Mouse (Mus musculus): ENCODE results near the gene Sdsl. TPM values are rescaled to one million over a fixed set of nuclear protein-coding genes. Genes with fewer than 3 reads are reported as not detected.

Sdsl gene
- polyA plus RNA-seq, 1 experiment from 2014 or later, result 18.5 TPM

DNA sequence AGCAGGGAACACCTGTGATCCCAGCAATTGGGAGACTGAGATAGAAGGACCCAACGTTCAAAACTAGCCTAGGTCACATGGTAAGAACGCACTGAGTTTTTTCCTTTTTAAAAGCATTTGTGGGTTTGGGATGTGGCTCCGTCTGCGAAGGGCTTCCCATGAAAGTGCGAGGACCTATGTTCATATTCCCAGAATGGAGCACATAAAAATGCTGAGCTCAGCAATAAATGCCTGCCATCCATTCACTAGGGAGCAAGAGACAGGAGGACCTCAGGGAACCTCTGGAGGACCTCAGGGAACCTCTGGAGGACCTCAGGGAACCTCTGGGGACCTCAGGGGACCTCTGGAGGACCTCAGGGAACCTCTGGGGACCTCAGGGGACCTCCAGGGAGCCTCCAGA is 5.4 kb upstream of the Sdsl start:
- CTCF ChIA-PET, result no interaction called here

DNA sequence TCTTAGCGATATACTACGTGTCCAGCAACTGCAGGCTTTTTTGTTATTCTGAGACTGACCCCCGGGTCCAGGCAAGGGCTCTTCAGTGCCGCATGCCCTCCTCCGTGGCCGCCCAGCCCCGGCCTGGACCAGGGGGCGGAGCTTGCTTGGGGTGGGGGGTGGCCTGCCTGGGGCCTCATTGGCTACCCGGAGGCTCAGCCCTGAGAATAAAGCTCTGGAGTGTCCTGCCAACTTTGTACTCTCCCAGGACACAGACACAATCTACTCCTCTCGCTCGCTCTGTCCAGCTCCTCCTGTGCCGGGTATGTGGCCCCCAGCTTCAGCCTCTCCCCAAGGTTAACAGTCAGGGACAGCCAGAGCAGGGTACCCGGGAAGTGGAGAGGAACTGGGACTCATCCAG is 3.7 kb upstream of the Sdsl start, which contains the start of gene Sds:
Gene Sds, plus strand, starts transcription at position 231 of the 400 bp plus-strand sequence.
- ATAC-seq (no peak), DNase-seq (ENCODE audit: low read depth, low spot score) (no peak)
- POLR2A ChIA-PET, result no interaction called here
- TF ChIP-seq CTCF (IDR thresholded peaks at IDR 0.05), result no peak
- H3K27me3 ChIP-seq, result peaks cover 4% of the 10 kb centered on the region
- CTCF ChIA-PET, result interaction anchor here (1.0 kb wide), 1 partner anchor 12 kb away, joined by 3 read pairs; no protein-coding TSS in a partner anchor
- in situ Hi-C loops (cut with MboI; ENCODE audit: low pct_unique_long_range_greater_than_20kb), result no loop called here

More for the DNA sequence above, 5.4 kb upstream of the Sdsl start:
- POLR2A ChIA-PET, result interaction anchor here (0.8 kb wide), 1 partner anchor 9 kb away, joined by 3 read pairs; no protein-coding TSS in a partner anchor
- in situ Hi-C loops (cut with MboI; ENCODE audit: low pct_unique_long_range_greater_than_20kb), result no loop called here
- ATAC-seq (no peak), DNase-seq (ENCODE audit: low read depth, low spot score) (no peak)
- no peak for TF ChIP-seq CTCF (IDR thresholded peaks at IDR 0.05)
- no peaks in the 10 kb centered on the region for H3K27me3 ChIP-seq

DNA sequence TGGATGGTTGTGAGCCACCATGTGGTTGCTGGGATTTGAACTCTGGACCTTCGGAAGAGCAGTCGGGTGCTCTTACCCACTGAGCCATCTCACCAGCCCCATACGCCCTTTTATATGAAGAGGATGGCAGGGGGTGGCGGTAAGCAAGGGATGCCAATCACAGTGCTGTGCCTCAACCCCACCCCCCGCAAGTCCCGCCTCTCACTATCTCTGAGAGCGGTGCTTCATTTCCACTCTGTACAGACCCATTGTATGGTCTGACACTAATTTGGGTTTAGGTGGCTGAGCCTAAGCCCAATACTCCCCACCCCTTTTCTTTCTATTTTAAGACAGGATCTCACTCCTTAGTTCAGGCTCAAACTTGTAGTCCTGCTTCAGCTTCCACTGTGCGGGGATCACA is 3.3 kb upstream of the Sdsl start:
- H3K27me3 ChIP-seq, result peaks cover 4% of the 10 kb centered on the region
- POLR2A ChIA-PET, result no interaction called here
- CTCF ChIA-PET, result interaction anchor here (1.0 kb wide), 1 partner anchor 12 kb away, joined by 3 read pairs; no protein-coding TSS in a partner anchor

DNA sequence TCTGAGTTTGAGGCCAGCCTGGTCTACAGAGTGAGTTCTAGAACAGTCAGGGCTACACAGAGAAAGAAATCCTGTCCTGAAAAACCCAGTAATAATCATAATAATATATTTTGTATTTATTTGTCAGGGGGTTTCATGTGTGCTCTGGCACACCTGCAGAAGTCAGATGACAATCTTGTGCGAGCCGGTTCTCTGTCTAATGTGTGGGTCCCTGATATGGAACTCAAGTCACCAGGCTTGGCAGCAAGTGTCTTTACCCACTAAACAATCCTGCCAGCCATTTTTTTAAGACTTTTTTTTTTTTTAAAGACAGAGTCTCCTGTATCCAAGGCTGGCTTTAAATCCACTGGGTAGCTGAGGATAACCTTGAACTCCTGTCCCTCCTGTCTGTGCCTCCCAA is 751 bp upstream of the Sdsl start:
- in situ Hi-C loops (cut with MboI; ENCODE audit: low pct_unique_long_range_greater_than_20kb), result no loop called here
- ATAC-seq (no peak), DNase-seq (ENCODE audit: low read depth, low spot score) (no peak)
- CTCF ChIA-PET, result interaction anchor here (1.2 kb wide), 1 partner anchor 15 kb away, joined by 3 read pairs; no protein-coding TSS in a partner anchor
- H3K27me3 ChIP-seq, result peaks cover 4% of the 10 kb centered on the region
- POLR2A ChIA-PET, result no interaction called here
- no peak for TF ChIP-seq CTCF (IDR thresholded peaks at IDR 0.05)

More for the DNA sequence above, 3.3 kb upstream of the Sdsl start:
- in situ Hi-C loops (cut with MboI; ENCODE audit: low pct_unique_long_range_greater_than_20kb), result no loop called here
- ATAC-seq, result no peak
- no peak for DNase-seq (ENCODE audit: low read depth, low spot score)
- TF ChIP-seq CTCF (IDR thresholded peaks at IDR 0.05), result no peak

DNA sequence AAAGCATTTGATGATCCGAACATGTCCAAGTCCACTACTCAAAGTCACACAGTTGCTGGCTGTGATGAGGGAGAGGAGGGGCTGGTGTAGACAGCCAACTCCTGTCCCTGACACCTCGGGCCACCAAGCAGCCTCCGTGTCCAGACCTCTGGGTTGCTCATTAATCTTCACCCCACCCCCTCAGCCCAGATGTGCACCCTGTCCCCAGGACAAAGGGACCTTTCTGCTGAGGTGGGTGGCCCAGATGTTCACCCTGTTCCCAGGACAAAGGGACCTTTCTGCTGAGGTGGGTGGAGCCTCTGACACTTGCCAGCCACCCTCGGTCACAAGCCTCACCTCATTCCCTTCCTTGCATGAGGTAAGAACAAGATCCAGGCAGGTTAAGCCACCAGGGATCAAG is 1.1 kb downstream of the Sdsl start:
- TF ChIP-seq CTCF (IDR thresholded peaks at IDR 0.05), result no peak
- POLR2A ChIA-PET, result no interaction called here
- in situ Hi-C loops (cut with MboI; ENCODE audit: low pct_unique_long_range_greater_than_20kb), result no loop called here
- CTCF ChIA-PET, result no interaction called here
- ATAC-seq, result no peak
- DNase-seq (ENCODE audit: low read depth, low spot score), result no peak
- peaks cover 4% of the 10 kb centered on the region for H3K27me3 ChIP-seq

DNA sequence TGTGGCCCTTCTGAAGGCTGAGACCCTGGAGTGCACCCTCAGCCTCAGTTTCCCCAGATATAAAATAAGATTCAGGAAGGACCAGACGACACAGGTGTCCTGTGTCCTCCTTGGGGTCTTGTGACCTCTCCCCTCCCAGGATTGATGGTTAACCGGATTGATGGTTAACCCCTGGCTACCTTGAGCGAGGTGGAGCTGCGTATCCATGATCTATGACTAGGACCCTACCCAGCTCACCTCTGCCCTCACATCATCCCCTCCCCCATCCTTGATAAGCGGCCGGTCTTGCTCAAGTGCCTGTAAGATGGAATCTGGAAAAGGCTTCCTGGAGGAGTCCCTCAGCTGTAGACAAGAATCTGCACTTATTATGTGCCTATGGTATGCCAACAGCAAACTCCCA is 3.8 kb downstream of the Sdsl start:
- in situ Hi-C loops (cut with MboI; ENCODE audit: low pct_unique_long_range_greater_than_20kb), result no loop called here
- POLR2A ChIA-PET, result no interaction called here

DNA sequence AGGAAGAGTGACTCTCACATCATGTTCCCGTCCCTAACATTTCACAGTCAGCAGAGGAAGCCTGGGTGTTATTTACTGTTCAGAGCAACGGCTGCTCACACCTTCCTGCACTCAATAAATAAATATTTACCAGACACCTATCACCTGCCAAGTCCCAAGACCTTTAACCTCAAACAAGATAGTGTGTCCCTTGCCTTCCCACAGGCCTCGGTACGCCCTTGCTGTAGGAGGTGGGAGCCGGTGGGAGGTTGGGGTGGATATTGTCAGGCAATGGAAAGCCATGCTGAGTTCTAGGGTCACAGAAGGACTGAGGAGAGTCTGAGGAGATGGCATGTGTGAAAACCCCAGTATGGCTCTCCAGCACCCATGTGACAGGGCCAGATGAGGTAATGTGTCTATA is 4.3 kb downstream of the Sdsl start:
- DNase-seq (ENCODE audit: low read depth, low spot score) (no peak), ATAC-seq (no peak)
- ChIA-PET CTCF (no interaction called here), POLR2A (no interaction called here)
- in situ Hi-C loops (cut with MboI; ENCODE audit: low pct_unique_long_range_greater_than_20kb), result no loop called here
- H3K27me3 ChIP-seq, result peaks cover 4% of the 10 kb centered on the region
- no peak for TF ChIP-seq CTCF (IDR thresholded peaks at IDR 0.05)

More for the DNA sequence above, 3.8 kb downstream of the Sdsl start:
- H3K27me3 ChIP-seq, result peaks cover 4% of the 10 kb centered on the region
- CTCF ChIA-PET, result no interaction called here
- no peak for TF ChIP-seq CTCF (IDR thresholded peaks at IDR 0.05)
- no peak for DNase-seq (ENCODE audit: low read depth, low spot score)
- ATAC-seq, result no peak

DNA sequence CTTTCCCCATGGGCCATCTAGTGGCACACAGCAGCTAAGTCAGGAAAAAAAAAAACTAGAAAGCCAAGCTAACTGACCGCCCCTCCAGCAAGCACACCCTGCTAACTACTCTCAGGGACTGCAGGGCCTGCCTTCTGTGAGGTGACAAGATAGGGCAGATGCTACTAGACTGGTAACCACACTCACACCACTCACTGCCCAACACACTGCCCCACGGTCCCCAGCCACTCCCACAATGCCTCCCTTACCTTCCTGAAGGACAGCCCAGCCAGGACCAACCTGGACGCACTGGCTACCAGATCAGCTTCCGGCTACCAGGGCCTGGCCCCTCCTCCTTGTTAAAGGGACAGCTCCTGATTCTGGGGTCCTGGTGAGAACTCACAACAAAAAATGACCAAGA is 5.6 kb downstream of the Sdsl start:
- ATAC-seq, result peak; percentile 92
- POLR2A ChIA-PET, result interaction anchor here (1.0 kb wide), 1 partner anchor 37 kb away, joined by 3 read pairs; the partner anchor contains the start of gene Plbd2
- DNase-seq (ENCODE audit: low read depth, low spot score), result no peak

DNA sequence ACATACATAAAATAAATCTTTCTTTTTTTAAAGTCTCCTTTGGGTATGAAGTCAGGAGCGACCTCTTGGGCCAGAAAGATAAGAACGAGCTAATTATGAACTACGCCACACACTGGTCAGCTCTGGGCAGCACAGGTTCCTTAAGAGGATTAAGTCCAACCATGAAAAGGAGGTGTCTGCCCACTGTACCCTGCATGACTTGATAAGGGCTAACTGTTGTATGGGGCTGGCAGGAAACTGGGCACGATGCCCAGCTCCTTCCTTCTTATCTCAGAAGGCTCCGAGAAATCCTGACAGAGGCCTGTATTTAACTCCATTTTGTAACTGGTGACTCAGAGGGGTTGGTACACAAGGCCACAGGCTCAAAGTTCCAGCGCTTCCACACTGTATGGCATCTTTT is 6.8 kb downstream of the Sdsl start:
- TF ChIP-seq CTCF (IDR thresholded peaks at IDR 0.05), result no peak
- no peak for DNase-seq (ENCODE audit: low read depth, low spot score)
- no peak for ATAC-seq
- in situ Hi-C loops (cut with MboI; ENCODE audit: low pct_unique_long_range_greater_than_20kb), result no loop called here
- ChIA-PET CTCF (interaction anchor here (3.1 kb wide), 1 partner anchor 139 kb away, joined by 11 read pairs; no protein-coding TSS in a partner anchor), POLR2A (no interaction called here)
- H3K27me3 ChIP-seq, result no peaks in the 10 kb centered on the region

More for the DNA sequence above, 5.6 kb downstream of the Sdsl start:
- no peak for TF ChIP-seq CTCF (IDR thresholded peaks at IDR 0.05)
- in situ Hi-C loops (cut with MboI; ENCODE audit: low pct_unique_long_range_greater_than_20kb), result no loop called here
- CTCF ChIA-PET, result interaction anchor here (1.2 to 3.1 kb wide), 4 partner anchors 9 to 138 kb away, joined by 4 to 11 read pairs (median 8); no protein-coding TSS in a partner anchor
- H3K27me3 ChIP-seq, result no peaks in the 10 kb centered on the region

DNA sequence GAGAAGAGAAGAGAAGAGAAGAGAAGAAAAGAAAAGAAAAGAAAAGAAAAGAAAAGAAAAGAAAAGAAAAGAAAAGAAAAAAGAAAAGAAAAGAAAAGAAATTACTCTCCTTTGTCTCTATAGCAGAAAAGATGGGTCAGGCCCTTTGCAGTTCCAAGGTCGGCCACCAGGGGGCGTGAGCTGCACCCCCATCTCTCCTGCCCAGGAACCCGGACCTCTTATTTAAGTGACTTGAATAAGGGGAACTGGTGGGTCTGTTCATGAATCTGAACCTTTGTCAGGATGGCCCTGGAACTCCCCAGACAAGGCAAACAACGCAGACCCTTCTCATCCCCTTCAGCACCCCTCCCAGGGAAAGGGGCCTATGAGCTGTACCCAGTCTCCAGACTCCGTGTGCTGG is 7.5 kb downstream of the Sdsl start:
- no peaks in the 10 kb centered on the region for H3K27me3 ChIP-seq
- in situ Hi-C loops (cut with MboI; ENCODE audit: low pct_unique_long_range_greater_than_20kb), result no loop called here
- CTCF ChIA-PET, result interaction anchor here (3.1 kb wide), 1 partner anchor 140 kb away, joined by 11 read pairs; no protein-coding TSS in a partner anchor
- POLR2A ChIA-PET, result no interaction called here
- ATAC-seq (no peak), DNase-seq (ENCODE audit: low read depth, low spot score) (no peak)
- TF ChIP-seq CTCF (IDR thresholded peaks at IDR 0.05), result peak; percentile 73

DNA sequence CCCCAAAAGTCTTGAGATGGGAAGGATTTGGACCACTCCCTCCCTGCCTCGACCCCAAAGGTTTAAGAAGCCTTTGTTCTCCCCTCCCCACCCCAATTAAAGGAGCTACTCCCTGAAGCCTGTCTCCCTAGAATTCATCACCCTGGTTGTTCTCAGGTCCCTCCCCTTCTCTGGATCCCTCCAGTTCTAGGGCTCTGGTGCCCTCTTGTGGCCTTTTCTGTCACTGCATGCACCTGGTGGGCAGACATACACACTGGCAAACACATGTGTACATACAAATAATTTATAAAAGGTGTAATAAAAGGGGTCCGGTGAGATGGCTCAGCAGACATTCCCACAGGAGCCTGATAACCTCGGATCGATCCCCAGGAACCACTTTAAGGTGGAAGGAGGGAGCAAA is 8.3 kb downstream of the Sdsl start:
- ChIA-PET CTCF (interaction anchor here (1.0 to 3.1 kb wide), 3 partner anchors 12 to 141 kb away, joined by 3 to 11 read pairs (median 3); partner anchors contain the start of gene Sds), POLR2A (no interaction called here)
- no peaks in the 10 kb centered on the region for H3K27me3 ChIP-seq
- no peak for DNase-seq (ENCODE audit: low read depth, low spot score)
- no peak for ATAC-seq
- TF ChIP-seq CTCF (IDR thresholded peaks at IDR 0.05), result peak; percentile 61
- in situ Hi-C loops (cut with MboI; ENCODE audit: low pct_unique_long_range_greater_than_20kb), result no loop called here

DNA sequence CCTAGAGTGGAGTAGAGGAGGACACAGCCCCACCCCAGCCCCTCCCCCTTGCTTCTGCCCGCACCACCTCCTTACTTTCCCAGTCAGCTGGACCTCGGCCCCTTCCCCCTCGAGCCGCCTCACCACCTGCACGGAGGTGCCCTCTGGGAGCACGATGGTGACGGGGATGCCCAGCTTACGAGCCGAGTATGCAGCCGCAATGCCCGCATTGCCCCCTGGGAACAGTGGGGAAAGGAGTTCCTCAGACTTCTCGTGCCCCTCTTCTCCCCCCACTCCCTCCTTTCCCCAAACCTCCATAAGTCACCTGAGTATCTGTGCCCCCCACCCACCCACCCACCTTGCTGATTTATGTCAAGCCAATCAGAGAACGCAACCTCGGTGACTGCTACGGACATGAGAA is 10.7 kb downstream of the Sdsl start:
- ATAC-seq (no peak), DNase-seq (ENCODE audit: low read depth, low spot score) (no peak)
- CTCF ChIA-PET, result no interaction called here
- H3K27me3 ChIP-seq, result no peaks in the 10 kb centered on the region
- no peak for TF ChIP-seq CTCF (IDR thresholded peaks at IDR 0.05)
- in situ Hi-C loops (cut with MboI; ENCODE audit: low pct_unique_long_range_greater_than_20kb), result no loop called here
- POLR2A ChIA-PET, result no interaction called here

Measured in Patski (cell line).